Mouse (Mus musculus) liver, postnatal 0 days (tissue): ENCODE measurements at regions not wholly inside any gene's neighbourhood (a gene's known extent, or its start where the extent isn't known, plus 50 kb on each side); places are given as distances from the start of the nearest gene placed in this dataset.

Experiments used
- CTCF ChIP-seq: sonication (generic); IDR thresholded peaks from 2 replicates; pipeline ENCODE4 v1.5.1; 2016; ENCODE audit warnings: antibody characterized with exemption, low read depth
- EP300 ChIP-seq: IDR thresholded peaks from 2 replicates; pipeline ENCODE4 v1.6.1; 2016; ENCODE audit warnings: antibody characterized with exemption, low read depth, mild to moderate bottlenecking

GRCm38 (mm10) chr13:112171940-112172715 lies 116.1 kb upstream of the Ankrd55 start:
- TF ChIP-seq CTCF = no peak
- TF ChIP-seq EP300 = no peak
